Mouse (Mus musculus): Measurements from ENCODE around the gene Rnf224.

- TF ChIP-seq CTCF (IDR thresholded peaks at IDR 0.05; ENCODE audit: insufficient read depth, low read length) (no peak), POLR2A (IDR thresholded peaks at IDR 0.05; ENCODE audit: borderline replicate concordance, extremely low read depth, low read depth, low read length) (no peak)
These were observed 23.2 kb downstream of the Rnf224 start for GRCm38 (mm10) chr2:25213266-25213865.
